Mouse (Mus musculus): ENCODE results near the gene Rnf126.

GRCm38 (mm10) chr10:79721089-79721488 is 45.7 kb downstream of the Rnf126 start:
- no peak for TF ChIP-seq ZC3H11A (IDR thresholded peaks at IDR 0.05; ENCODE audit: borderline replicate concordance, low read depth, low read length)
- TF ChIP-seq MAFK (IDR thresholded peaks at IDR 0.05; ENCODE audit: insufficient read depth, low read depth, low read length), result no peak
- TF ChIP-seq HCFC1 (IDR thresholded peaks at IDR 0.05; ENCODE audit: borderline replicate concordance, insufficient read depth, low read length), result no peak
- no peak for TF ChIP-seq ZNF384 (IDR thresholded peaks at IDR 0.05; ENCODE audit: low read depth, low read length)

Data from ES-E14 (cell line).